Mouse (Mus musculus): ENCODE results near the gene AF067061. TPM values are rescaled to one million over a fixed set of nuclear protein-coding genes. Genes with fewer than 3 reads are reported as not detected.
"Not testable (repeated sequence)": the region's sequence is repeated elsewhere in the genome, so short reads cannot be mapped to it uniquely, and the experiment has no call there.

Gene AF067061
- polyA plus RNA-seq (2012; rRNA removed) = not detected in 2 replicates

GRCm38 (mm10) chr13:120262870-120263269 is at the start of gene AF067061:
Gene AF067061 (plus strand): TSS chr13:120263114.
- DNase-seq; H3K27me3 ChIP-seq (replicated peaks; ENCODE audit: control insufficient read depth, insufficient read depth, low read length); H3K4me1 ChIP-seq (ENCODE audit: control insufficient read depth, insufficient read depth, low read length); H3K4me3 ChIP-seq (ENCODE audit: insufficient read depth, low read depth, low read length); H3K36me3 ChIP-seq (ENCODE audit: control insufficient read depth, insufficient read depth, low read length); H3K27ac ChIP-seq (ENCODE audit: insufficient read depth, low read depth, low read length): not testable (repeated sequence)
- 66% methylated on average over 2 of the region's 2 CpGs for WGBS

GRCm38 (mm10) chr13:120215847-120216246 is 47.1 kb upstream of the AF067061 start, which contains the start of gene Gm21762:
Gene Gm21762 (minus strand): TSS chr13:120215947.
- not testable (repeated sequence) for H3K36me3 ChIP-seq (ENCODE audit: control insufficient read depth, insufficient read depth, low read length); DNase-seq; H3K4me1 ChIP-seq (ENCODE audit: control insufficient read depth, insufficient read depth, low read length); H3K27me3 ChIP-seq (replicated peaks; ENCODE audit: control insufficient read depth, insufficient read depth, low read length); H3K4me3 ChIP-seq (ENCODE audit: insufficient read depth, low read depth, low read length); H3K27ac ChIP-seq (ENCODE audit: insufficient read depth, low read depth, low read length)
- WGBS = no CpG with 5 or more reads among the region's 2 CpGs

DNA sequence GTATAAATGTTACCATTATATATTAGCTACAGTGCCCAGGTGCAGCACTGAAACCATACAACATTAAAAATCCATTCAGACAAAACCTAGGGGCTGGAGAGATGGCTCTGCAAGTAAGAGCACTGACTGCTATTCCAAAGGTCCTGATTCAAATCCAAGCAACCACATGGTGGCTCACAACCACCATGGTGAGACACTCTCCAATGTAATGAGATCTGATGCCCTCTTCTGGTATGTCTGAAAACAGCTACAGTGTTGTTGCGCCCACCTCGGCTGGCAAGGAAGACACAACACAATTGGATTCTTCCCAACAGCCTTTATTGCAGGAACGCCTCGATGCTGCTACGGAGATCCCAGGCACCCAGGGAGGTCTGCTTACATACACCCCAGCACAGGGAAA is 42.0 kb upstream of the AF067061 start:
- H3K27ac ChIP-seq (ENCODE audit: insufficient read depth, low read depth, low read length); H3K27me3 ChIP-seq (replicated peaks; ENCODE audit: control insufficient read depth, insufficient read depth, low read length); H3K36me3 ChIP-seq (ENCODE audit: control insufficient read depth, insufficient read depth, low read length); DNase-seq; H3K4me3 ChIP-seq (ENCODE audit: insufficient read depth, low read depth, low read length); H3K4me1 ChIP-seq (ENCODE audit: control insufficient read depth, insufficient read depth, low read length): not testable (repeated sequence)
- WGBS = 79% methylated on average over 5 of the region's 5 CpGs

DNA sequence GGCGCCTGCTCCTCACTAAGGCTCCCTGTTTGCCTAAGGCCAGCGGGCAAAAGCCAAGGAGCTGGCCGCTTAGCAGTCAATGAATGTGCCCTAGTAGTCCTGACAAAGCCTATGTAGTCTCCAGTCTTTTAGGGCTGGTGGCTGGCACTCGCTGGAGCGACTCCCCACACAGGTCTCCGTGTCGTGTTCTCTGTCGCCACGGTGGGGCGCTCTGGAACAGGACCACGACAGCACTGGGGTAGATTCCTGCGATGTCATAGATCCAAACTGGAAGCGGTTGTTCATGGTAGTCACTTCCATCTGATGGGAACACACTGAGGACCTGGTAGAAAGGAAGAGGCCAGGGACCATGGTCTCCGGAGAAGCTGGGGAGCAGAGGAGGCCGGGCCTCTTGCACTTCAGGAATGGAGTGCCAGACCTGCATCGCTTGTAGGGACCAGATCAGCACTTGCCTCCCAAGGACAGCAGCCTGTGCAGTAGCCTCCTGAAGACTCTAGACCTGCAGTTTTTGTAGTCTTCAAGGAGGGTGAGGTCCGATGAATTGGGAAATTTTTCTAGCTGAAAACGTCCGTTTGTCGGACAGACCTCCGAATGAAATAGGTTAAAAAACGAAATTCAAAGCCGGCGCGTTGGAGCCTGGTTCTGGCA is 39.8 kb upstream of the AF067061 start:
- H3K4me3 ChIP-seq (ENCODE audit: insufficient read depth, low read depth, low read length); DNase-seq; H3K27me3 ChIP-seq (replicated peaks; ENCODE audit: control insufficient read depth, insufficient read depth, low read length); H3K4me1 ChIP-seq (ENCODE audit: control insufficient read depth, insufficient read depth, low read length); H3K36me3 ChIP-seq (ENCODE audit: control insufficient read depth, insufficient read depth, low read length); H3K27ac ChIP-seq (ENCODE audit: insufficient read depth, low read depth, low read length): not testable (repeated sequence)
- 93% methylated on average over 16 of the region's 25 CpGs for WGBS

GRCm38 (mm10) chr13:120231798-120232197 is 31.1 kb upstream of the AF067061 start:
- H3K27ac ChIP-seq (ENCODE audit: insufficient read depth, low read depth, low read length); H3K27me3 ChIP-seq (replicated peaks; ENCODE audit: control insufficient read depth, insufficient read depth, low read length); H3K4me1 ChIP-seq (ENCODE audit: control insufficient read depth, insufficient read depth, low read length); H3K4me3 ChIP-seq (ENCODE audit: insufficient read depth, low read depth, low read length); DNase-seq; H3K36me3 ChIP-seq (ENCODE audit: control insufficient read depth, insufficient read depth, low read length): not testable (repeated sequence)
- 95% methylated on average over 17 of the region's 17 CpGs for WGBS

GRCm38 (mm10) chr13:120232447-120233049 is 30.4 kb upstream of the AF067061 start:
- not testable (repeated sequence) for H3K27me3 ChIP-seq (replicated peaks; ENCODE audit: control insufficient read depth, insufficient read depth, low read length); H3K4me1 ChIP-seq (ENCODE audit: control insufficient read depth, insufficient read depth, low read length); H3K27ac ChIP-seq (ENCODE audit: insufficient read depth, low read depth, low read length); DNase-seq; H3K36me3 ChIP-seq (ENCODE audit: control insufficient read depth, insufficient read depth, low read length); H3K4me3 ChIP-seq (ENCODE audit: insufficient read depth, low read depth, low read length)
- 79% methylated on average over 13 of the region's 25 CpGs for whole genome bisulfite sequencing

GRCm38 (mm10) chr13:120238811-120239210 is 24.1 kb upstream of the AF067061 start, which contains the start of gene Gm21731:
Gene Gm21731 (plus strand): TSS chr13:120239111.
- not testable (repeated sequence) for H3K36me3 ChIP-seq (ENCODE audit: control insufficient read depth, insufficient read depth, low read length); H3K27me3 ChIP-seq (replicated peaks; ENCODE audit: control insufficient read depth, insufficient read depth, low read length); H3K27ac ChIP-seq (ENCODE audit: insufficient read depth, low read depth, low read length); H3K4me3 ChIP-seq (ENCODE audit: insufficient read depth, low read depth, low read length); DNase-seq; H3K4me1 ChIP-seq (ENCODE audit: control insufficient read depth, insufficient read depth, low read length)

GRCm38 (mm10) chr13:120251208-120251924 is 11.5 kb upstream of the AF067061 start:
- H3K27ac ChIP-seq (ENCODE audit: insufficient read depth, low read depth, low read length); H3K4me1 ChIP-seq (ENCODE audit: control insufficient read depth, insufficient read depth, low read length); DNase-seq; H3K36me3 ChIP-seq (ENCODE audit: control insufficient read depth, insufficient read depth, low read length); H3K27me3 ChIP-seq (replicated peaks; ENCODE audit: control insufficient read depth, insufficient read depth, low read length); H3K4me3 ChIP-seq (ENCODE audit: insufficient read depth, low read depth, low read length): not testable (repeated sequence)
- 77% methylated on average over 2 of the region's 3 CpGs for WGBS

DNA sequence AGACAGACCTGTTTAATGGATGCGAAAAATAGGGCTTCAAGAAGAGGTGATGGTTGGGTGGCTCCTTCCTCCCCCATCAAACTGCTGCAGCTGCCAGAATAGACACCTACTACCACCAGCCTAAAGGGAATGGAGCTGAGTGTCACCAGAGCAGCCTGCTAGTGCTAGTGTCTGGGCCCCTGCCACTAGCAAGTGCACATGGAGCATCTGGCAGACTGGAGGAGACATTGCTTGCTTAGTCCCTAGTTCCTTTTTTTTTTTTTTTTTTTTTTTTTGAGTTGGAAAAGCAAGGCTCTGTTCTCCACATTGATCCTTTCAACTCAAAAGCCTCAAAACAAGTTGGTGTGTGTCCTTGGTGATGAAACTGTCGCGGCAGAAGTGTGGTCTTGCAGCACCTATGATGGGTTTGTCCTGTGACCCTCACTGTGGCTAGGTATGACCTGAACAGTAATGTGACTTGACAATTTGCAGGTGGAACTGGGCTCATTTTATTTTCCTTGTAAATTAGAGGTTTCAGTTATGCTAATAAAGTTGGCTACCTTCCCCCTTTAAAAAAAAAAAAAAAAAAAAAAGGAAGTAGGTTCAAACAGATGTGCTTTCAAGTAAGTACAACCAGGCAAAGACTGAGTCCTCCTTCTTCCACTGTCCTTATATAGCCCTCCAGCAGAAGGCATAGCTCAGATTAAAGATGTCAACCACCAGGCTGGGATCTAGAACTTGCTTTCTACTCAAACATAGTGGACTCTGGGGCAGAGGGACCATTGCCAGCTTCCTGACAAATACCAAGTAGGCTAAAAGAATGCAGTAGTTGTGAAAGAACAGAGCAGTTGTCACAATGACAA is 3.9 kb upstream of the AF067061 start:
- H3K4me3 ChIP-seq (ENCODE audit: insufficient read depth, low read depth, low read length); H3K27ac ChIP-seq (ENCODE audit: insufficient read depth, low read depth, low read length); H3K4me1 ChIP-seq (ENCODE audit: control insufficient read depth, insufficient read depth, low read length); DNase-seq; H3K36me3 ChIP-seq (ENCODE audit: control insufficient read depth, insufficient read depth, low read length); H3K27me3 ChIP-seq (replicated peaks; ENCODE audit: control insufficient read depth, insufficient read depth, low read length): not testable (repeated sequence)
- WGBS = 80% methylated on average over 3 of the region's 3 CpGs

DNA sequence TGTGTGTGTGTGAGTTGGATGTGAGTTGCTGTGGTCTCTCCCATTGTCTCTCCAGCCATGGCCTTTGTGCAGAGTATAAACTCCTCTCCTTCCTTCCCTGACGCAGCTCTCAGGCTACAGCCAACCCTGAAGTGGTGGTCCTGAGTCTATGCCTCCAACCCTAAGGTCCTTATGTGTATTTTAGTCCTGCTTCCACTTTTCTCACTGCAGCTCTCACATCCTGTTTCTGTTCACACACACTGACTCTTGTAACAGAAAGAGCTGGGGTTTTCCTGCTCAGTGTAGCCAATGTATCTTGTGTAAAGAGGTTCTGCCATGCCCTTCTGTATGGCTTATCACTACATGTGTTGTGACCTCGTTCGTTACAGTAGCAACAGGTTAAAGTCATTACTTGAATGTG is 3.2 kb upstream of the AF067061 start:
- H3K27me3 ChIP-seq (replicated peaks; ENCODE audit: control insufficient read depth, insufficient read depth, low read length); H3K27ac ChIP-seq (ENCODE audit: insufficient read depth, low read depth, low read length); H3K36me3 ChIP-seq (ENCODE audit: control insufficient read depth, insufficient read depth, low read length); DNase-seq; H3K4me3 ChIP-seq (ENCODE audit: insufficient read depth, low read depth, low read length); H3K4me1 ChIP-seq (ENCODE audit: control insufficient read depth, insufficient read depth, low read length): not testable (repeated sequence)
- 67% methylated on average over 3 of the region's 3 CpGs for WGBS

Measured in kidney, adult 2 months (tissue).